Mouse (Mus musculus) lung, postnatal 0 days (tissue): ENCODE results near the gene Alkbh4.
"Not testable (repeated sequence)": the region's sequence is repeated elsewhere in the genome, so short reads cannot be mapped to it uniquely, and the experiment has no call there.

Source experiments
- CTCF ChIP-seq: IDR thresholded peaks from 2 replicates; pipeline ENCODE4 v1.5.1; 2016; ENCODE audit warnings: antibody characterized with exemption, mild to moderate bottlenecking
- EP300 ChIP-seq: IDR thresholded peaks from 2 replicates; pipeline ENCODE4 v1.6.1; 2016; ENCODE audit warnings: antibody characterized with exemption, mild to moderate bottlenecking, control low read depth

GRCm38 (mm10) chr5:136149134-136149576 lies 13.2 kb downstream of the Alkbh4 start:
- TF ChIP-seq CTCF, EP300: not testable (repeated sequence)
